Mouse (Mus musculus) embryonic facial prominence, embryonic 13.5 days (tissue): ENCODE results near the gene Ankfn1. TPM values are rescaled to one million over a fixed set of nuclear protein-coding genes. Genes with fewer than 3 reads are reported as not detected.

Experiments used
- ATAC-seq: fragments of 200-750 bp; cut with Nextera tagmentation; 2 replicates; pipeline ENCODE4 v1.8.0; 2017; ENCODE audit warnings: low read depth; ENCODE audit not compliant: insufficient number of reproducible peaks, insufficient read depth, low FRiP score, low TSS enrichment
- H3K27ac ChIP-seq: fragments of 300-500 bp; sonication (generic); 2 replicates; pipeline ENCODE4 v1.5.1; 2015; ENCODE audit warnings: moderate library complexity, mild to moderate bottlenecking, inconsistent platforms
- H3K27me3 ChIP-seq: fragments of 300-500 bp; sonication (generic); 2 replicates; pipeline ENCODE4 v1.6.1; 2015; ENCODE audit warnings: mild to moderate bottlenecking, inconsistent platforms
- H3K36me3 ChIP-seq: fragments of 300-500 bp; sonication (generic); 2 replicates; pipeline ENCODE4 v1.6.1; 2015; ENCODE audit warnings: mild to moderate bottlenecking, inconsistent platforms
- H3K4me1 ChIP-seq: fragments of 300-500 bp; sonication (generic); 2 replicates; pipeline ENCODE4 v1.6.1; 2015; ENCODE audit warnings: inconsistent platforms
- H3K4me2 ChIP-seq: fragments of 300-500 bp; sonication (generic); 2 replicates; pipeline ENCODE4 v1.6.1; 2015; ENCODE audit warnings: moderate library complexity, mild to moderate bottlenecking, inconsistent platforms
- H3K4me3 ChIP-seq: fragments of 300-500 bp; sonication (generic); 2 replicates; pipeline ENCODE4 v1.5.1; 2015; ENCODE audit warnings: mild to moderate bottlenecking, inconsistent platforms
- H3K9ac ChIP-seq: fragments of 300-500 bp; sonication (generic); 2 replicates; pipeline ENCODE4 v1.6.1; 2015; ENCODE audit warnings: mild to moderate bottlenecking, inconsistent platforms
- H3K9me3 ChIP-seq: fragments of 300-500 bp; sonication (generic); 2 replicates; pipeline ENCODE4 v1.6.1; 2016; ENCODE audit warnings: inconsistent platforms
- WGBS: fragments of 180-500 bp; shearing (Covaris S2); methylation state at CpG from one replicate; pipeline ENCODE4 v1.1.7; 2015; ENCODE audit warnings: mixed read lengths; 5-methylcytosine and 5-hydroxymethylcytosine counted together
- polyA plus RNA-seq: library from polyadenylated mRNA; unstranded; fragments of >200 nt; fragmentation: Nextera tagmentation; extraction: Ambion mirVana; gene quantifications from 2 replicates; pipeline ENCODE4 v1.2.1, GENCODE M21; 2015

Ankfn1 gene
- polyA plus RNA-seq, 1 experiment from 2014 or later, result 0.34 TPM

DNA sequence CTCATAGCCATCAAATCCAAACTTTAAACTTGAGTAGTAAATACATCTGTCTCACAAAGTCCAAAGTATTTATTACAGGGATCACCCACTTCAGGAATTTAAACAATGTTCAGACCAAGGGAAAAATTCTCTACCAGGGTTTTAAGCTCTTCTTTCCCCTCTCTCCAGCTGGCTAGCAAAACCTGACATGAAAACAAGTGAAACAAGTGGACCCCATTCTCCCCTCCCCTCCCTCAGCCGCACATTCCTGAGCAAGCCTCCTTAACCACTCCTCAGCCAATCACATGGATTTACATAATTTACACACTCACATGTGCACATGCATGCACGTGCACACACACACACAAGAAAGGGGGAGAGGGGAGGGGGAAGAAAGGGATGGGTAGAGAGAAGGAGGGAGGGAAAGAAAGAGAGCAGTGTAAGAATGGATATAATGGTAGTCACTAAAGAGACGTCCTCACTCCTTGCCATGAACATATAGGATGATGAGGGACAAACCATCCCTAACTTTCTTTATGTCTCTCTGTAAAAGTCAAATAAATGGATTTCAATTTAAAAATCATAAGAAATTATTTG, 104.9 kb downstream of the Ankfn1 start:
- 27% methylated on average over 3 of the region's 3 CpGs for WGBS
- Histone ChIP-seq H3K36me3 (no peaks in the 10 kb centered on the region), H3K27ac (no peak overlapping the region), H3K27me3 (0 out of 2 replicates have a peak, but pooled peaks cover 2% of the 10 kb centered on the region), H3K9ac (no peak overlapping the region), H3K9me3 (no peaks in the 10 kb centered on the region), H3K4me1 (peaks cover 3% of the 10 kb centered on the region), H3K4me3 (no peak overlapping the region), H3K4me2 (no peak overlapping the region)
- ATAC-seq, result no peak

DNA sequence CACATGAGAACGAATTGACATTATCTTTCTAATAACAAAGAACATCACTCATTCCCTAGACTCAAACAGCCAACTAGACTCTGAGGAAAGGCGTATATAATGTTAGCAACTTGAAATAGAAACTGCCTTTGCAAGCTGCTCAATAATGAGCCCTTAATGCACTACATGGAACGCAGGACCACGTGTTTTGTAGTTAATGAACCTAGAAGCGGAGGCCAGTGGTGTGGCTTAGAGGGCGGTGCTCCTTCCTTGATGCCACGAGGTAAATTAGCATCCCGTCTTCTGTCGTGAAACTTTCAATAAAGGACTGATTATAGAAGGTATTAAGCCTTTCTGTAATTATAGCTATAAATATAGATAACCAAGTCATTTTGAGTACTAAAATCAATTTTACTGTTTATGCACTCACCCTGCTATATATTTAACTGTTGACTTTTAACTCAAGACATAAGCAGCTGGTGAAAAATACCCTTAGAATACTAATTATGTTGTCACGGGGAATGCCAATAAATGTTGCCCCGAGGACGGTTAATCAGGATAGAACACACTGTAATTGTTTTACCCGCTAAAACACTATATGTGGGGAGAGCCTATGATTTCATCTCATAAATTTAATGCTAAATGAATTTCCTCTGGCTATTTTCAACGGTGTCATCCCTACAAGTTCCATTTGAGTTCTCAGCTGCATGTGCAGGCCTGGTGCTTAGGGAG, 112.1 kb downstream of the Ankfn1 start:
- Histone ChIP-seq H3K36me3 (no peaks in the 10 kb centered on the region), H3K27me3 (no peaks in the 10 kb centered on the region), H3K9me3 (no peaks in the 10 kb centered on the region), H3K9ac (no peak overlapping the region), H3K4me1 (no peaks in the 10 kb centered on the region), H3K4me2 (no peak overlapping the region), H3K4me3 (no peak overlapping the region), H3K27ac (no peak overlapping the region)
- 70% methylated on average over 14 of the region's 14 CpGs for WGBS
- ATAC-seq, result no peak

- H3K9me3 ChIP-seq, result no peaks in the 10 kb centered on the region
- no peaks in the 10 kb centered on the region for H3K36me3 ChIP-seq
- no peak overlapping the region for H3K27ac ChIP-seq
- no peak overlapping the region for H3K4me3 ChIP-seq
- peaks cover 3% of the 10 kb centered on the region; the same call in 1 of the 2 replicates for H3K27me3 ChIP-seq
- ATAC-seq, result no peak
- no peak overlapping the region for H3K4me2 ChIP-seq
- 76% methylated on average over 3 of the region's 3 CpGs for WGBS
- peaks cover 8% of the 10 kb centered on the region; the same call in 1 of the 2 replicates for H3K4me1 ChIP-seq
- no peak overlapping the region for H3K9ac ChIP-seq
These were observed 118.4 kb downstream of the Ankfn1 start for GRCm38 (mm10) chr11:89659048-89659447.

DNA sequence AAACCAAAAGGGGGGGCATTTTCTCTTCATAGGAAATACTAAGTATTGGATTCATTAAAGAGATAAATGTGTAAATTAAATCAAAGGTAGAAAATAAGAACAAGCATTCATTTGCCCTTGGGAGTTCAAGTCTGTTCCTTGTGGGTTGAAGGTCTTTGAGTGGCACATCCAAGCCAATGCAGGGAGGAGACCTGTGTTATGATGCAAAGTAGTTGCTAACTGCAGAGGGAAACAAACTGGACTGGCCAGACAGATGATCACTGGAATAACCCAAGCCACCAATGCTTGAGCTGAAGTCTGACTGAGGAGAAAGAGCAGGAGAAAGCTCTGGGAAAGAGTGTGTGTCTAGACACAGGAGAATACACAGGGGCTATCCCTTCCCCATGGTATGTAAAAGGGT, 120.9 kb downstream of the Ankfn1 start:
- no peak overlapping the region for H3K9ac ChIP-seq
- H3K4me3 ChIP-seq, result no peak overlapping the region
- H3K4me2 ChIP-seq, result no peak overlapping the region
- ATAC-seq, result no peak
- H3K9me3 ChIP-seq, result no peaks in the 10 kb centered on the region
- no peaks in the 10 kb centered on the region for H3K36me3 ChIP-seq
- peaks cover 3% of the 10 kb centered on the region; the same call in 1 of the 2 replicates for H3K27me3 ChIP-seq
- no peak overlapping the region for H3K27ac ChIP-seq
- peaks cover 8% of the 10 kb centered on the region; the same call in 1 of the 2 replicates for H3K4me1 ChIP-seq

DNA sequence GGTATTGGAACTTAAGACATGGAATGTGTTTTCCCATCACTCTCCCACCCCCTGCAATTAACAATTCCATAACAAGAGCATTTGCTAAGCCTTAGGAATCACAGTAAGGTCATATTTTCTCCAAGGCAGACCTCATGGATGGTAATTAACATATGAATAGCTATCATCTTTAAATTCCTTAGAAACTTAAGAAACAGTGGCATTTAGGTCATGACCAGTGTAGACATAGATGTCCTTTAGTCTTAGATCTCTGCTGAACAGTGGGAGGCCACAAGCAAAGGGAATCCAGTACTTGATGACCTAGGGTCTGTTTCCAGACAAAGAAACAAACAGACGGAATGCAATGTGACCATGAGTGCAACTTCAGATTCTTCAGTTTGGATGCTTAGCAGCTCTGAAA, 141.7 kb downstream of the Ankfn1 start:
- no peaks in the 10 kb centered on the region for H3K36me3 ChIP-seq
- H3K9me3 ChIP-seq, result no peaks in the 10 kb centered on the region
- H3K4me3 ChIP-seq, result no peak overlapping the region
- H3K27ac ChIP-seq, result no peak overlapping the region
- H3K27me3 ChIP-seq, result peaks cover 18% of the 10 kb centered on the region
- no peak overlapping the region for H3K4me2 ChIP-seq
- H3K4me1 ChIP-seq, result no peaks in the 10 kb centered on the region
- 87% methylated on average over 1 of the region's 1 CpGs for WGBS
- no peak overlapping the region for H3K9ac ChIP-seq
- ATAC-seq, result no peak

GRCm38 (mm10) chr11:89631315-89631714, 146.1 kb downstream of the Ankfn1 start:
- Histone ChIP-seq H3K27ac (no peak overlapping the region), H3K27me3 (peaks cover 21% of the 10 kb centered on the region), H3K4me3 (no peak overlapping the region), H3K4me1 (peaks cover 8% of the 10 kb centered on the region), H3K9me3 (no peaks in the 10 kb centered on the region), H3K9ac (no peak overlapping the region), H3K36me3 (no peaks in the 10 kb centered on the region), H3K4me2 (no peak overlapping the region)
- WGBS, result 60% methylated on average over 2 of the region's 2 CpGs
- ATAC-seq, result no peak

DNA sequence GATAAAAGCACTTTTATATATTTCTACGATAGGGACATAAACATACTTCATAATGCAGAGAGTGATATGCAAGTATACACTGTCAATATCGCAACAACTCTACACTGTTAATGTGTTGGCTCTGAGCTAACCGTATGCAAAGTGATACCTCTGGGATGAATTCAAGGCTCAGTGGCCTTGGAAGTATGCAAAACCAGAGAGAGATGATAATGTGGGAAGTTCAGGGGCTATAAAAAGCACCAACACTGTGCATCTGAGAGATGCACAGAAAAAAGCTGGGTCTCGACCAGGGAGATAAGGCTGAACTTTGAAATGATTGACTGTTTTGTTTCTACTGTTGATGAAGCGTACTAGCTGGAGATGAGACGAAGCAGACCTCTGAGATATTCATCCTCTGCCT, 148.9 kb downstream of the Ankfn1 start:
- H3K27me3 ChIP-seq, result peaks cover 10% of the 10 kb centered on the region
- no peak for ATAC-seq
- H3K36me3 ChIP-seq, result no peaks in the 10 kb centered on the region
- H3K9ac ChIP-seq, result no peak overlapping the region
- H3K9me3 ChIP-seq, result no peaks in the 10 kb centered on the region
- H3K4me1 ChIP-seq, result peaks cover 8% of the 10 kb centered on the region
- H3K27ac ChIP-seq, result no peak overlapping the region
- H3K4me2 ChIP-seq, result no peak overlapping the region
- 84% methylated on average over 6 of the region's 6 CpGs for WGBS
- no peak overlapping the region for H3K4me3 ChIP-seq

DNA sequence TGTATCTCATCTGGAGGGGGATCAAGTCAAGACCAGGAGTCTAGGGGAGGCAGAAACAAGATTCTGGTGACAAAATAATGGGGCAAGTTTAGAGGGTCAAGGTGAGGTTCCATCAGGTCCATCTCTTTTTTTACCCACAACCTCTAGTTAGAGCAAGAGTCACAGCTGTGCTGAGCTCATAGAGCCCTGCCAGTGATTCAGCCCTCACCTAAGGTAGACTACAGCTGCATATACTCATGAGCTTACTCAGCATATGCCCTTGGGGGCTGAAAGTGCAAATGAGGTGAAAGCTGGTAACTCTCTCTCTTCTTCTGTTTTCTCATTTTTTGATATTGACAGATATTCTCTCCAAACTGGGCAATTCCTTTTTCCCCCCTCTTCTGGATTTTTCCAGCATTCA, 150.2 kb downstream of the Ankfn1 start:
- Histone ChIP-seq H3K36me3 (no peaks in the 10 kb centered on the region), H3K9ac (no peak overlapping the region), H3K4me1 (peaks cover 8% of the 10 kb centered on the region), H3K27ac (no peak overlapping the region), H3K4me2 (no peak overlapping the region), H3K4me3 (no peak overlapping the region), H3K27me3 (peaks cover 12% of the 10 kb centered on the region), H3K9me3 (no peaks in the 10 kb centered on the region)
- ATAC-seq, result no peak

DNA sequence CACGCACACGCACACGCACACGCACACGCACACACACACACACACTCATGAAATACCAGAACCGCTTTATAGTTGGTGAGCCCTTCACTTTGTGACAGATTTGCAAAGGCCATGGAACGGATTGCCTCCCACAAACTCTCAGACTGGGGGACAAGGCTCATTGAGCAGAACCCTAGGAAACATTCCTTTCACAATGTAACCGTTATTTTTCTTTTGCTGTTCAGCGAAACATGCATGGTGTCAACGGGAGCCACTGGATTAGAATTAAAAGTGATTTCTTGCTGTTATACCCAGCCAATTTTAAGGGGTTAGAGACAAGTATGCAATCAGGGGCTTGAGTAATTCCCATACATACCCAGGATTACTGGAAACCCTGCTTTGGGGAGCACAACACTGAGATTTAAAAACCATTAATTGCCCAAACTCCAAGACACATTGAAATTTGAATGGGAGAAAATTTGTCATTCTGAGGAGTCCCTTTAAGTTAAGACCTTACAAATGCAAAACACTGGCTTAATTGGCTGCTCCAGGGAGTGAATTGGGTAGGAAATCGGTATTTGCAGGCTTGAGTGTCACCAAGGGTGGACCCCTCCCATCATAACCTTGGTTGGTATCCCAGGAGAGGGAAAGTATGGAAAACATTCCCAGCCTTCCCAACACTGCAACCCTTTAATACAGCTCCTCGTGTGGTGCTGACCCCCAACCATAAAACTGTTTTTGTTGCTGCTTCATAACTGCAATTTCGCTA, 153.6 kb downstream of the Ankfn1 start:
- H3K36me3 ChIP-seq, result no peaks in the 10 kb centered on the region
- peaks cover 12% of the 10 kb centered on the region for H3K27me3 ChIP-seq
- H3K27ac ChIP-seq, result no peak overlapping the region
- no peak for ATAC-seq
- H3K4me1 ChIP-seq, result peaks cover 8% of the 10 kb centered on the region
- H3K9ac ChIP-seq, result no peak overlapping the region
- no peak overlapping the region for H3K4me2 ChIP-seq
- no peak overlapping the region for H3K4me3 ChIP-seq
- WGBS, result 77% methylated on average over 13 of the region's 13 CpGs
- H3K9me3 ChIP-seq, result no peaks in the 10 kb centered on the region

DNA sequence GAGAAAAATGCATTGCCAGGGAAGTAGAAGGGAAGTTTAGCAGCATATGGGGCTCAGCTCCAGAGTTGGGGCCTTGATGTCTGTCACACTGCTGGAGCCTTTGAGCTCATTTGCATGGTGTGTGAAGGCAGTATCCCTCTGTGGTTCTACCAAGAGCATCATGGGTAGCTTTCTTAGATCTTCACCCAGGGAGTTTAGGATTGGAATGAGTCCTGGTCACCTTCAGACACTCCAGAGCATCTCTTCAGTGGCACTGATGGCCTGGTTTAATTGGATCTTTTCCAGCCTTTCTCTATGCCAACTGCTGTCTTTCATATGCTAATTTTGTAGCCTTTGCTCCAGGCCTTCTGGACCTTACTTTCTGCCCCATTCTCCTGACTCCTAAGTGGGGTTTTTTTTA, 157.5 kb downstream of the Ankfn1 start:
- H3K4me2 ChIP-seq, result no peak overlapping the region
- H3K4me3 ChIP-seq, result no peak overlapping the region
- no peak overlapping the region for H3K9ac ChIP-seq
- H3K36me3 ChIP-seq, result no peaks in the 10 kb centered on the region
- no peak for ATAC-seq
- H3K4me1 ChIP-seq, result no peaks in the 10 kb centered on the region
- H3K27ac ChIP-seq, result no peak overlapping the region
- H3K9me3 ChIP-seq, result no peaks in the 10 kb centered on the region
- peaks cover 12% of the 10 kb centered on the region for H3K27me3 ChIP-seq

GRCm38 (mm10) chr11:89615806-89616205, 161.6 kb downstream of the Ankfn1 start:
- H3K4me3 ChIP-seq, result no peak overlapping the region
- H3K9ac ChIP-seq, result no peak overlapping the region
- no peak overlapping the region for H3K27ac ChIP-seq
- no peaks in the 10 kb centered on the region; the same call in 1 of the 2 replicates for H3K27me3 ChIP-seq
- 89% methylated on average over 2 of the region's 2 CpGs for WGBS
- no peaks in the 10 kb centered on the region for H3K9me3 ChIP-seq
- no peak for ATAC-seq
- peaks cover 7% of the 10 kb centered on the region for H3K4me1 ChIP-seq
- no peaks in the 10 kb centered on the region for H3K36me3 ChIP-seq
- no peak overlapping the region for H3K4me2 ChIP-seq

- H3K4me1 ChIP-seq, result peaks cover 24% of the 10 kb centered on the region
- H3K36me3 ChIP-seq, result no peaks in the 10 kb centered on the region
- no peaks in the 10 kb centered on the region for H3K9me3 ChIP-seq
- H3K9ac ChIP-seq, result no peak overlapping the region
- no peak overlapping the region for H3K4me3 ChIP-seq
- WGBS, result 13% methylated on average over 3 of the region's 3 CpGs
- H3K27me3 ChIP-seq, result no peaks in the 10 kb centered on the region; the same call in 1 of the 2 replicates
- H3K4me2 ChIP-seq, result no peak overlapping the region
- no peak for ATAC-seq
- no peak overlapping the region for H3K27ac ChIP-seq
These were observed 165.9 kb downstream of the Ankfn1 start for GRCm38 (mm10) chr11:89611596-89611995.
